ENCODE assay signal across 20 mouse cellular contexts in genomic region chr6:127616623-127617022, GRCm38 (mm10). TPM values are rescaled to one million over a fixed set of nuclear protein-coding genes. Genes with fewer than 3 reads are reported as not detected.
DNase-seq lines count a peak whose midpoint lies in the region; ATAC-seq and TF ChIP-seq lines count a peak whose summit lies in the region.
"Had no signal": no experiment of that assay in that cellular context is flagged by ENCODE, and none has a peak within 500 bp of the region (broad histone marks: within the 10 kb centered on the region; RNA-seq: fewer than 3 reads in every experiment).

No protein-coding gene starts in this region.

- no peak overlapping the region for H3K4me3 ChIP-seq in cerebellum, adult 2 months (replicated peaks; ENCODE audit: insufficient read depth, low read depth, low read length)
- H3K4me3 ChIP-seq: embryonic facial prominence, embryonic 10.5 days; megakaryocyte, embryonic 14.5 days; neural tube, embryonic 13.5 days had no signal

- DNase-seq in cerebellum, postnatal 10 days = peak; percentile 43 to 53
- no peak for DNase-seq in cerebellum, adult 2 months
- DNase-seq in layer of hippocampus, postnatal 10 days (ENCODE audit: low spot score in 2 of 2) = peak; percentile 50 to 52
- no peak for DNase-seq in layer of hippocampus, postnatal 36 days
- peak; percentile 33 for DNase-seq in 416B (ENCODE audit: low read depth)
- no peak for DNase-seq in gastrocnemius, postnatal 36 days
- no peak for DNase-seq in kidney, postnatal 25 days
- DNase-seq: B cell, adult 2 months; cerebellum, postnatal 36 days; heart, adult 11 months; kidney, adult 18-20 months; kidney, postnatal 36 days; liver; lung, embryonic 14.5 days; right cerebral cortex, postnatal 4 days; thymus, postnatal 14 days had no signal

- TF ChIP-seq POLR2A in cerebellum, adult 2 months (IDR thresholded peaks at IDR 0.05; ENCODE audit: borderline replicate concordance, insufficient read depth, low read length) = no peak

- WGBS in cerebellum, adult 2 months = 44% methylated on average over 1 of the region's 1 CpGs

- H3K27ac ChIP-seq in cerebellum, adult 2 months (ENCODE audit: insufficient read depth, low read length) = no peak overlapping the region
- H3K27ac ChIP-seq: embryonic facial prominence, embryonic 10.5 days; neural tube, embryonic 13.5 days had no signal

- intact Hi-C loops in gastrocnemius, postnatal 36 days (cut with DNase I) = no loop called here

- H3K4me1 ChIP-seq in cerebellum, adult 2 months (ENCODE audit: control insufficient read depth, insufficient read depth, low read length) = no peaks in the 10 kb centered on the region

- 0 out of 2 replicates have a peak, but pooled peaks have one; percentile 35 for ATAC-seq in erythroid progenitor cell, adult 5-6 weeks (replicated peaks; ENCODE audit: low FRiP score, poor library complexity, severe bottlenecking)

- no peak for TF ChIP-seq CTCF in cerebellum, adult 2 months (IDR thresholded peaks at IDR 0.05; ENCODE audit: borderline replicate concordance, insufficient read depth, low read depth, low read length)

- no peaks in the 10 kb centered on the region for H3K27me3 ChIP-seq in cerebellum, adult 2 months (ENCODE audit: control insufficient read depth, insufficient read depth, low read length)
- H3K27me3 ChIP-seq: neural tube, embryonic 13.5 days had no signal

RNA-seq across cellular contexts. Expression of gene Cracr2a, which starts 55.5 kb away (rescaled TPM):
- polyA plus RNA-seq in cerebellum, adult 2 months (2012; rRNA removed) = 0.62 and 0.63 TPM in 2 replicates
- total RNA-seq in layer of hippocampus, postnatal 10 days (2021) = 1 to 10 TPM; 1.5 to 2.2 TPM
- total RNA-seq in layer of hippocampus, postnatal 36 days (2021) = 1 to 10 TPM; 1.8 to 2.6 TPM
- total RNA-seq in erythroid progenitor cell, adult 5-6 weeks (2015; ENCODE audit: low replicate concordance) = 1.4 and 2.9 TPM in 2 replicates
- total RNA-seq in erythroid progenitor cell, adult 5-6 weeks (2017; ENCODE audit: low replicate concordance) = 5.8 and 7.0 TPM in 2 replicates
- total RNA-seq in gastrocnemius, postnatal 36 days (2021) = under 1 TPM; 0.31 to 0.35 TPM

Comparison
In these comparisons a context has a peak if more than half of its experiments do, and no peak if none do; other contexts are left out.
1. DNase-seq: peak in cerebellum, postnatal 10 days (2 of 2), layer of hippocampus, postnatal 10 days (2 of 2) and 416B (single experiment); none in cerebellum, adult 2 months (0 of 2), layer of hippocampus, postnatal 36 days (0 of 2), gastrocnemius, postnatal 36 days (0 of 2) and kidney, postnatal 25 days (0 of 2).